Comparison of ENCODE assay signal across 29 mouse cellular contexts in genomic region chr1:123995780-123996179, GRCm38 (mm10). TPM values are rescaled to one million over a fixed set of nuclear protein-coding genes. Genes with fewer than 3 reads are reported as not detected.
DNase-seq lines count a peak whose midpoint lies in the region; ATAC-seq and TF ChIP-seq lines count a peak whose summit lies in the region.
"Had no signal": no experiment of that assay in that cellular context is flagged by ENCODE, and none has a peak within 500 bp of the region (broad histone marks: within the 10 kb centered on the region; RNA-seq: fewer than 3 reads in every experiment).

No protein-coding gene starts in this region.

- H3K4me1 ChIP-seq in embryonic facial prominence, embryonic 14.5 days (ENCODE audit: control insufficient read depth, insufficient read depth, low read length): no peaks in the 10 kb centered on the region
- H3K4me1 ChIP-seq in embryonic facial prominence, embryonic 10.5 days: no peaks in the 10 kb centered on the region
- H3K4me1 ChIP-seq in hindbrain, embryonic 16.5 days (ENCODE audit: control insufficient read depth, insufficient read depth, low read depth, low read length): no peaks in the 10 kb centered on the region
- H3K4me1 ChIP-seq in hindbrain, embryonic 11.5 days (replicated peaks; ENCODE audit: control insufficient read depth, insufficient read depth, low read length): no peaks in the 10 kb centered on the region
- H3K4me1 ChIP-seq: heart, embryonic 13.5 days; limb, embryonic 12.5 days; liver, embryonic 15.5 days; neural tube, embryonic 13.5 days had no signal

- no peak overlapping the region for H3K4me3 ChIP-seq in embryonic facial prominence, embryonic 14.5 days (ENCODE audit: low read depth, low read length)
- no peak overlapping the region for H3K4me3 ChIP-seq in embryonic facial prominence, embryonic 10.5 days
- no peak overlapping the region for H3K4me3 ChIP-seq in hindbrain, embryonic 16.5 days (ENCODE audit: low read length)
- no peak overlapping the region for H3K4me3 ChIP-seq in hindbrain, embryonic 11.5 days (ENCODE audit: low read depth, low read length)
- no peak overlapping the region for H3K4me3 ChIP-seq in left cerebral cortex, adult 2 months
- H3K4me3 ChIP-seq: heart, embryonic 13.5 days; limb, embryonic 12.5 days; liver, embryonic 15.5 days; neural tube, embryonic 13.5 days had no signal

- ATAC-seq in embryonic facial prominence, embryonic 14.5 days (ENCODE audit: low read depth): no peak
- ATAC-seq in hindbrain, embryonic 16.5 days: peak; percentile 56
- ATAC-seq in hindbrain, embryonic 11.5 days (ENCODE audit: low FRiP score): no peak
- ATAC-seq: activated CD4-positive, CD25-positive, alpha-beta regulatory T cell, adult 4 months; intestine, embryonic 16.5 days had no signal

- no peak for TF ChIP-seq CTCF in left cerebral cortex, adult 2 months (IDR thresholded peaks at IDR 0.05)

- no peak overlapping the region for H3K9ac ChIP-seq in embryonic facial prominence, embryonic 14.5 days (ENCODE audit: low read depth, low read length)
- H3K9ac ChIP-seq in hindbrain, embryonic 16.5 days (ENCODE audit: low read depth, low read length): no peak overlapping the region
- H3K9ac ChIP-seq in hindbrain, embryonic 11.5 days (ENCODE audit: low read depth, low read length): no peak overlapping the region
- H3K9ac ChIP-seq: heart, embryonic 13.5 days; limb, embryonic 12.5 days; liver, embryonic 15.5 days; lung, embryonic 14.5 days; neural tube, embryonic 13.5 days had no signal

- intact Hi-C loops in left cerebral cortex, postnatal 14 days (cut with DNase I): no loop called here
- intact Hi-C loops in left cerebral cortex, adult 2 months (cut with DNase I): no loop called here

- H3K9me3 ChIP-seq in embryonic facial prominence, embryonic 14.5 days (ENCODE audit: control insufficient read depth, low read length): no peaks in the 10 kb centered on the region
- no peaks in the 10 kb centered on the region for H3K9me3 ChIP-seq in embryonic facial prominence, embryonic 10.5 days
- no peaks in the 10 kb centered on the region for H3K9me3 ChIP-seq in hindbrain, embryonic 16.5 days (ENCODE audit: control insufficient read depth, low read length)
- no peaks in the 10 kb centered on the region for H3K9me3 ChIP-seq in hindbrain, embryonic 11.5 days (ENCODE audit: control insufficient read depth, low read length)
- H3K9me3 ChIP-seq: heart, embryonic 13.5 days; limb, embryonic 12.5 days; liver, embryonic 15.5 days; neural tube, embryonic 13.5 days had no signal

- no peaks in the 10 kb centered on the region for H3K27me3 ChIP-seq in embryonic facial prominence, embryonic 14.5 days (replicated peaks; ENCODE audit: control insufficient read depth, insufficient read depth, low read length)
- H3K27me3 ChIP-seq in embryonic facial prominence, embryonic 10.5 days (replicated peaks; ENCODE audit: low read depth, poor library complexity, severe bottlenecking): no peaks in the 10 kb centered on the region
- no peaks in the 10 kb centered on the region for H3K27me3 ChIP-seq in hindbrain, embryonic 16.5 days (replicated peaks; ENCODE audit: control insufficient read depth, insufficient read depth, low read length)
- H3K27me3 ChIP-seq in hindbrain, embryonic 11.5 days (ENCODE audit: control insufficient read depth, insufficient read depth, low read length): no peaks in the 10 kb centered on the region
- H3K27me3 ChIP-seq: CH12.LX; heart, embryonic 13.5 days; limb, embryonic 12.5 days; liver, embryonic 15.5 days; neural tube, embryonic 13.5 days had no signal

- no peaks in the 10 kb centered on the region for H3K36me3 ChIP-seq in embryonic facial prominence, embryonic 14.5 days (ENCODE audit: control insufficient read depth, insufficient read depth, low read length)
- no peaks in the 10 kb centered on the region for H3K36me3 ChIP-seq in embryonic facial prominence, embryonic 10.5 days (replicated peaks)
- H3K36me3 ChIP-seq in hindbrain, embryonic 16.5 days (ENCODE audit: control insufficient read depth, insufficient read depth, low read length): no peaks in the 10 kb centered on the region
- no peaks in the 10 kb centered on the region for H3K36me3 ChIP-seq in hindbrain, embryonic 11.5 days (ENCODE audit: control insufficient read depth, insufficient read depth, low read length)
- H3K36me3 ChIP-seq: heart, embryonic 13.5 days; limb, embryonic 12.5 days; liver, embryonic 15.5 days; neural tube, embryonic 13.5 days had no signal

- peak; percentile 14 for DNase-seq in embryonic facial prominence, embryonic 14.5 days (ENCODE audit: low spot score)
- no peak for DNase-seq in embryonic facial prominence, embryonic 10.5 days (ENCODE audit: low spot score)
- DNase-seq in hindbrain, embryonic 11.5 days (ENCODE audit: low spot score): no peak
- DNase-seq in left cerebral cortex, postnatal 14 days (ENCODE audit: low spot score in 2 of 2): peak; percentile 28 to 37
- no peak for DNase-seq in left cerebral cortex, adult 2 months (ENCODE audit: extremely low spot score in 1 of 2, low spot score in 2 of 2)
- peak; percentile 65 for DNase-seq in brain, adult 2 months (ENCODE audit: low read depth, low spot score)
- DNase-seq: adrenal gland, adult 2 months; adrenal gland, postnatal 36 days; cerebellum, adult 8-10 months; cerebellum, postnatal 25 days; heart, postnatal 10 days; kidney, adult 9 months; kidney, postnatal 10 days; lung, embryonic 14.5 days; lung, postnatal 14 days; spleen, adult 18-20 months; thymus, postnatal 14 days had no signal

- WGBS in embryonic facial prominence, embryonic 14.5 days: 66% methylated on average over 3 of the region's 3 CpGs
- WGBS in embryonic facial prominence, embryonic 10.5 days: 86% methylated on average over 3 of the region's 3 CpGs
- 48% methylated on average over 3 of the region's 3 CpGs for WGBS in hindbrain, embryonic 16.5 days
- 89% methylated on average over 3 of the region's 3 CpGs for WGBS in hindbrain, embryonic 11.5 days

- no peak overlapping the region for H3K4me2 ChIP-seq in embryonic facial prominence, embryonic 14.5 days (ENCODE audit: low read depth, low read length)
- no peak overlapping the region for H3K4me2 ChIP-seq in hindbrain, embryonic 16.5 days (ENCODE audit: low read length)
- no peak overlapping the region for H3K4me2 ChIP-seq in hindbrain, embryonic 11.5 days (replicated peaks; ENCODE audit: low read depth, low read length)
- H3K4me2 ChIP-seq: heart, embryonic 13.5 days; limb, embryonic 12.5 days; liver, embryonic 15.5 days; lung, embryonic 14.5 days; neural tube, embryonic 13.5 days had no signal

- H3K27ac ChIP-seq in embryonic facial prominence, embryonic 14.5 days (replicated peaks; ENCODE audit: low read depth, low read length): no peak overlapping the region
- H3K27ac ChIP-seq in embryonic facial prominence, embryonic 10.5 days (replicated peaks): no peak overlapping the region
- H3K27ac ChIP-seq in hindbrain, embryonic 16.5 days (ENCODE audit: low read depth, low read length): no peak overlapping the region
- H3K27ac ChIP-seq in hindbrain, embryonic 11.5 days (ENCODE audit: low read depth, low read length): no peak overlapping the region
- no peak overlapping the region for H3K27ac ChIP-seq in left cerebral cortex, adult 2 months
- H3K27ac ChIP-seq: heart, embryonic 13.5 days; limb, embryonic 12.5 days; liver, embryonic 15.5 days; neural tube, embryonic 13.5 days had no signal

RNA-seq across cellular contexts. Expression of gene Dpp10, which starts 49.6 kb away (rescaled TPM):
- polyA plus RNA-seq in embryonic facial prominence, embryonic 14.5 days (2014; fragmentation: Nextera tagmentation; extraction: Ambion mirVana): 0.90 and 1.3 TPM in 2 replicates
- 0.03 and 0.11 TPM in 2 replicates for polyA plus RNA-seq in embryonic facial prominence, embryonic 10.5 days (2016; fragmentation: Nextera tagmentation; extraction: Ambion mirVana)
- 24.2 and 24.9 TPM in 2 replicates for polyA plus RNA-seq in hindbrain, embryonic 16.5 days (2015; fragmentation: Nextera tagmentation; extraction: Ambion mirVana)
- 0.96 and 0.97 TPM in 2 replicates for polyA plus RNA-seq in hindbrain, embryonic 11.5 days (2014; fragmentation: Nextera tagmentation; extraction: Ambion mirVana)
- total RNA-seq in left cerebral cortex, postnatal 14 days (2021): 100 to 1,000 TPM; 116 to 123 TPM
- total RNA-seq in left cerebral cortex, adult 2 months (2021): 100 to 1,000 TPM; 140 to 145 TPM
- total RNA-seq: CH12.LX; ES-E14; hematopoietic stem cell, adult 5-6 weeks; liver, adult 2 months had no signal
- polyA plus RNA-seq: adrenal gland, adult 2 months; C2C12; liver, adult 2 months; lung, embryonic 14.5 days had no signal

Comparison
In these comparisons a context has a peak if more than half of its experiments do, and no peak if none do; other contexts are left out.
1. DNase-seq: peak in embryonic facial prominence, embryonic 14.5 days (single experiment), left cerebral cortex, postnatal 14 days (2 of 2) and brain, adult 2 months (single experiment); none in embryonic facial prominence, embryonic 10.5 days (single experiment), hindbrain, embryonic 11.5 days (single experiment) and left cerebral cortex, adult 2 months (0 of 2).
2. RNA of gene Dpp10, which starts 49.6 kb away (polyA plus RNA-seq): 24.2 to 24.9 TPM in hindbrain, embryonic 16.5 days; 0.96 to 0.97 TPM in hindbrain, embryonic 11.5 days, 0.90 to 1.3 TPM in embryonic facial prominence, embryonic 14.5 days and 0.03 to 0.11 TPM in embryonic facial prominence, embryonic 10.5 days; every median in the first group is over 10 times any median in the second.